Mouse (Mus musculus) lung, postnatal 10 days (tissue): Measurements from ENCODE around the gene Slc27a1.

Experiments
- DNase-seq: peaks from one replicate; pipeline ENCODE4 v3.0.0; 2021

Slc27a1 gene

GRCm38 (mm10) chr8:71568387-71568937, at the start of gene Slc27a1:
Gene Slc27a1, plus strand, starts transcription at chr8:71568882.
- DNase-seq = peak; percentile 82

- peak; percentile 88 for DNase-seq
These were observed 49.5 kb upstream of the Slc27a1 start for GRCm38 (mm10) chr8:71519037-71519825.

DNA sequence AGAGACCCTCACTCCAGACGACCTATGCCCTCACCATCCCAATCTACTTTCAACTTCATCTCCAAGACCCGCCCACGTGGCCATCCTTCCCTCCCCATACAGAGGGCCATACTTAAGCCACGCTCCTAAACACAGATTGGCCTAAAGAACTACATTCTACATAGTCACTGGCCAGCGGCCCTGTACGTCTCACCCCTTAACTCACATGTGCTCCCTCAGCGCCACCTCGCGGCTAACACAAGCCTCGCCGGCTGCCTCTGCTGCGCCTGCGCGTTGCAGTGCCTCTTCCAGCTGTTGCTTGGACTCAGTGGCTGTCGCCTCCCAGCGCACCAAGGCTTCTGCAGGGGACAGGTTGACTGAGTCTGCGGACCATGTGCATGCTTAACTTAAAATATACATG, 47.0 kb upstream of the Slc27a1 start:
- DNase-seq = peak; percentile 98

- DNase-seq = no peak
These were observed 43.2 kb upstream of the Slc27a1 start, which contains the start of gene Ccdc194 for GRCm38 (mm10) chr8:71525226-71526050. Gene Ccdc194, minus strand, starts transcription at chr8:71525711.

GRCm38 (mm10) chr8:71526272-71526671, 42.4 kb upstream of the Slc27a1 start:
- DNase-seq = no peak

GRCm38 (mm10) chr8:71527162-71527870, 41.4 kb upstream of the Slc27a1 start:
- no peak for DNase-seq

DNA sequence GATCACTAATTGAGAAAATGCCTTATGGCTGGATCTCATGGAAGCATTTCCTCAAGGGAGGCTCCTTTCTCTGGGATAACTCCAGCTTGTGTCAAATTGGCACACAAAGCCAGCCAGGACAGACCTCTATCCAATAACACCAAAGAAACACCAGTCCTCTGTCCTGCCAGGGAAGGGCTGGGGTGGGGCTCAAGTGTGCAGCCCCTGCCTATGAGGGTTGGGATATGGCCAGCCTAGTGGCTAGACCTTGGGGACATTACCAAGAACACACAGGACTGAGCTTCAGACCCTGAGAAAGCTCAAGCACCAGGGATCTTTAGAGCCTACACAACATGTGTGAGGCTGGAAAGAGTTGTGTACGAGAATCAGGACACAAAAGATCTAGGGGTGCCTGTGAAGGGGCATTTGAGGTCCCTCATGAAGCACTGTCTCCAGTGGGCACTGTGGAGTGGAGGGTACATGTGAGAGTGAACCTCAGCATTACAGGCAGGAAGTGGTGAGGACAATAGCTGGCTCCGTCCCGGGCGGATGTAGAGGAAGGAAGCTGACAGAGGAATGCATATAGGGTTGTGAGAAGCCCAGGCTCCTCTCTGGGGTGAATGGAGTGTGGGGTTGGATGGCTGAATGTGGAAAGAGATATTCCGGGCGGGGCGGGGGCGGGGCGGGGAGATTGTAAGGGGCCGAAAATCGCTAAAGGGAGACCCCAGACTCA, 40.2 kb upstream of the Slc27a1 start:
- DNase-seq = peak; percentile 72

DNA sequence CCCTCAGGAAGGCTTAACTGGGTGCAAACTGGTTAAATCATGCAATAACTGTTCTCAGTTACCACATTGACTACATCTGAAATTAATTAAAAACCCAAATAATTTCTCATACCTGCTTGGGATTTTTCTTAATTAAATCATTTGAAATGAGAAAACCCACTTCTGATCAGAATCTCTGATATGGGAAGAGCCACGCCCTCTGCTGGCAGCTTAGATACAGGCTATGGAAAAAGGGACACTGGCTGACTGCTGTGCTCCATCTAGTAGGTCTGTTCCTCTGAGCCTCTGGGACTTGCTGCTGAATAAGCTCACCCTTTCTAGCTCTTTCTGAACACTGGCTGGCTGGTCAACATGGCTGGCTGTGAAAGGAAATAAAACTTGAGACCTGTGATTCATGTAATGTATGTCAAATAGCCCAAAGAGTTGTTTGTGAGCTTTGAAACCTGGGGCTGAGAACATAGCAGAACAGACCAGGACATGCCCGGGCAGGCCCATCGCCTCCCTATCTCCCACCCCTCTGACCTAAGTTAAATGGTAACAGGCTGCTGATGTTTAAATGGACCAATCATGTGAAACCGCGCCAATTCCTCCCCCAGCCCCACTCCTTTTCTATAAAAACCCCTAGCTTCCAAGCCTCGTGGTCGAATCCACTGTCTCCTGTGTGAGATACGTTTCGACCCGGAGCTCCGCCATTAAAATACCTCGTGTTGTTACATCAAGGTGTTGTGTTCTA, 37.8 kb upstream of the Slc27a1 start:
- peak; percentile 45 for DNase-seq

- no peak for DNase-seq
These were observed 34.3 kb upstream of the Slc27a1 start for GRCm38 (mm10) chr8:71534263-71534810.

GRCm38 (mm10) chr8:71535663-71536062, 33.0 kb upstream of the Slc27a1 start:
- no peak for DNase-seq

DNA sequence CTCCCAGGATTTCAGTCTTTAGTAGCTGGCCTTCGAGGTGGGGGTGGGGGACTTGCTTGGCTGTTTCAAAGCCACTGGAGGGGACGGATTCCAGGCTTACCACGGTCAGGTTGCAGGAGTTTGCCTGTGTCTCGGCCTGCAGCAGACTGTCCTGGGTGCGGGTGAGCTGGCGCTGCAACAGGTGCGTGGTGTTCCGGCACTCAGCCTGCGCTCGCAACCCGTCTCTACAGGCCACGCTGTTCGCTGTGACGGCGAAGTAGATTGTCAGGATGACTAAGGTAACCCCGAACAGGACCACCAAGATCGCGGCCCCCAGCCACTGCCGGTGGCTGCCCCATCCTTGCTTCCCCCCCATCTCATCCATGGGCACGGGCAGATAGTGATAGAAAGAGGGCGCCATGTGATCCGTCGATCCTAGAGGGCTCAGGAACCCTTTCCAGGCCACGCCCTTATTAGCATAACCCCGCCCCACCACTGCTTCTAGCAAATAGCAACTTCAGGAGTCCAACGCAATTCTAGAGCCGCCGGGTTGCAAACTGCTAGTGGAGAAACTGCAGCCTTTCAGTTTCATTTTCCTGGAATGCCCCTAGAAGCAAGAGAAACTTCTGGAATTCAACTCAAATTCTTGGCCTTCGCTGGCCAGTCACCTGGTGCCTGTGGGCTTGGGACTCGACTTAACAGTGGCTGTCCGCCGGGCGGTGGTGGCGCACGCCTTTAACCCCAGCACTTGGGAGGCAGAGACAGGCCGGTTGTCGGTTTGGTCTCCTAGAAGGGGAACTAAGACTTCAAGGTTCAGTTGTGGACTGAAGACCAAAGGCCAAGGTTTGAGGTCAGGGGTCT, 31.4 kb upstream of the Slc27a1 start, which contains the start of gene Bst2:
TSS of gene Bst2 (minus strand) at position 429 of the 840 bp plus-strand sequence.
- peak; percentile 96 for DNase-seq

DNA sequence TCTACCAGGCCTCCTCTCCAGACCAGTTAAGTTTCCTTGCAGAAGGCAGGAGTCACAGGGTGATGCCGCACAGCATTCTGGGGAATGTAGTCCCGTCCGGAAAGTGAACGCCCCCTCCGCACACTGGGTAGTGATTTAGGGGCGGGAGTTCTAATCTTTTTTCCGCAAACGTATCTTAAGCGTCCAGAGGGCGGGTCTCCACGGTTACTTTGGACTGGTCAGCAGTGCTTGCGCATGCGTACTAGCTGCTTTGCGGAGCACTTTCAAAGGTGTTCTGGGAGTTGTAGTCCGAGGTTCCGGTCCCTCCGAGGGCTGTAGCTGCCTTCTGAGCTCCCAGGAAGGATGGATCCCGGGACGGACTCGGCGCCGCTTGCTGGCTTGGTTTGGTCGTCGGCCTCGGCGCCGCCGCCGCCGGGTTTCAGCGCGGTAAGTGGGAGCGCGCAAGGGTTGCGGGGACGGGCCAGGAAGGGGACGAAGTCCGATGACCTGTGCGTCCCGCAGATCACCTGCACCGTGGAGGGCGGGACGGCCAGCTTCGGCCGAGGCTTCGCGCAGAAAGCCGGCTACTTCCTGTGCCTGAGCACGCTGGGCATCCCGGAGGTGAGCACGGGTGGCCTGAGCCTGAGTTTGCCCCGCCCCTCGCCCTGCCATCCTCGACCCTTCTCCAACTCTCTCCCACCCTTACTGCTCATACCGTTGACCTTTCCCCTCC, 25.9 kb upstream of the Slc27a1 start, which contains the start of gene Mvb12a:
TSS of gene Mvb12a (plus strand) at position 291 of the 712 bp plus-strand sequence.
- DNase-seq = peak; percentile 99

GRCm38 (mm10) chr8:71543755-71544154, 24.9 kb upstream of the Slc27a1 start:
- DNase-seq = no peak

DNA sequence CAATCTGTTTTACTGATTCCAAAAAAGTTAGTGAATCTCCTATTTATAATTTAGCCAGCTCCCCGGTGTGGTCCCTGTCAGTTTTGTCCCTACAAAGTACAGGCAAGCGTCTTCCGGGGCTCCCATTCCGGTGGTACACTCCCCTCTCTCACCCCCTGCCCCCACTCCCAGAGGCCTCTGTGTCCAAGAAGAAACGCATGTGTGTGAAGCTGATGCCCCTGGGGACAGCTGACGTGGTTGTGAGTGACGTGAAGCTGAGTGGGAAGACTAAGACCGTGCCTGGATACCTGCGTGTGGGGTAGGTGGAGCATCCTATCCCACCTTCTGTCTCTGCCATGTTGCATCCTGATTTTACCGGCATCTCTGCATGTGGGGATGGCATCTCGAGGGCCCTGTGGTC, 23.6 kb upstream of the Slc27a1 start:
- DNase-seq = no peak

DNA sequence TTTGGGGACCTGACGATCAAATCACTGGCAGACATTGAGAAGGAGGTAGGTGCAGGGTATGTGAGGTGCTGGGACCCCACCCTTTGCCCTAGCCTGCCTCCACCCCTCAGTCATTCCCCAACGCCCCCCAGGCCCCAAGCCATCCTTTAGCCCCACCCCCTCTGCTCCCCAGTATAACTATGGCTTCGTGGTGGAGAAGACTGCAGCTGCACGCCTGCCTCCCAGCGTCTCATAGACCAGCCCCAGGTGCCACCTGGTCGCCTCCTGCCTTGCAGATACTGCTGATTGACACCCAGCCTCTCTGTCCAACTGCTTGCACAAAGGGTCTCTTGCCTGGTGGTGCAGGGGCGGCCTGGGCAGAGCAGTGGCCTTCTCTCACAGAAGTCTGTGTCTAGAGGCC, 21.1 kb upstream of the Slc27a1 start:
- DNase-seq = no peak

GRCm38 (mm10) chr8:71550754-71551153, 17.9 kb upstream of the Slc27a1 start:
- no peak for DNase-seq

DNA sequence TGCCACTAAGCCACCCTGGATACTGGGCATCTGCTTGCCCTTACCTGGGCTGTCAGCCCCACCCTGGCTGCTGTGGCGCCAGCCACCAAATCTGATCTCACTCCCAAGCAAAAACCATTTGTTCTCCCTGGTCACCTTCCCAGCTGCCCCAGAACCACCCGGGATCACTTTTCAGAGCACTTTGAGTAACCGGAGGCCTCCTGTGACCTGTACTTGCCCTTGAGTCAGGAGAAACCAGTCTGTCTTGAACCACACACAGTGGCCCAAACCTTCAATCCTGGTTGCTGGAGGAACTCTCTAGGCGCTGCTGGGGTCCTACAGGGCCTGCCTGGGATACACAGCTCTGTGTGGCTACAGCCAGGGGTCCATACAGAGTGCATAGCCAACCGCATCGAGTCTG, 15.9 kb upstream of the Slc27a1 start:
- no peak for DNase-seq

DNA sequence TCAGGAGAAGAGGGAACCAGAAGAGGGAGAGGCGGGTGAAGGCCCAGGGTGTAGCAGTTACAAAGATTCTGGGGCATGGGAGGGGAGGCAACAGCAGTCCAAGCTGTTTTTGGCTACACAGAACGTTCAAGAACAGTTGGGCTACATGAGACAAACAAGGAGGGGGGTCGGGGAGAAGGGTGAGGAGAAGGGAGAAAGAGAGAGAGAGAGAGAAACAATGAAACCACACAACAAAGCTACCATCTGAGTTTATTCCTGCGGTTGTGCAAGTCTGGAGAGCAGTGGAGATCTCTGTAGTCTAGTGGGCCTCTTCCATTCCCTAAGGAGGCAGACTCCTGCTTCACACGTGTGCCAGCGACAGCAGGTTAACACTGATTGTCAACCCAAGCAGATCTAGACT, 14.7 kb upstream of the Slc27a1 start:
- no peak for DNase-seq

- no peak for DNase-seq
These were observed 14.0 kb upstream of the Slc27a1 start for GRCm38 (mm10) chr8:71554644-71555043.
